Mouse (Mus musculus) cerebral cortex, adult 2 months (tissue): ENCODE measurements around the gene Cnnm2.

Source experiments
- WGBS: fragments of 180-500 bp; shearing (Covaris S2); methylation state at CpG from one replicate; pipeline ENCODE4 v1.1.7; 2018; 5-methylcytosine and 5-hydroxymethylcytosine counted together

Cnnm2 gene

GRCm38 (mm10) chr19:46799903-46800583 lies 38.6 kb downstream of the Cnnm2 start:
- WGBS = 74% methylated on average over 4 of the region's 4 CpGs

GRCm38 (mm10) chr19:46801492-46801891 lies 40.1 kb downstream of the Cnnm2 start:
- 94% methylated on average over 7 of the region's 7 CpGs for WGBS

GRCm38 (mm10) chr19:46802306-46802705 lies 40.9 kb downstream of the Cnnm2 start:
- WGBS = 89% methylated on average over 9 of the region's 9 CpGs

GRCm38 (mm10) chr19:46803732-46804131 lies 42.3 kb downstream of the Cnnm2 start:
- 70% methylated on average over 2 of the region's 2 CpGs for WGBS

GRCm38 (mm10) chr19:46804751-46805150 lies 43.4 kb downstream of the Cnnm2 start:
- WGBS = 61% methylated on average over 6 of the region's 6 CpGs

- 84% methylated on average over 9 of the region's 9 CpGs for WGBS
Observed at GRCm38 (mm10) chr19:46805933-46806688, 44.7 kb downstream of the Cnnm2 start.

- 96% methylated on average over 5 of the region's 5 CpGs for WGBS
Observed at GRCm38 (mm10) chr19:46808261-46808660, 46.9 kb downstream of the Cnnm2 start.

GRCm38 (mm10) chr19:46809031-46809430 lies 47.6 kb downstream of the Cnnm2 start:
- 80% methylated on average over 5 of the region's 5 CpGs for WGBS

- 70% methylated on average over 7 of the region's 7 CpGs for whole genome bisulfite sequencing
Observed at GRCm38 (mm10) chr19:46819276-46819675, 57.9 kb downstream of the Cnnm2 start.

GRCm38 (mm10) chr19:46822491-46822890 lies 61.1 kb downstream of the Cnnm2 start:
- WGBS = 67% methylated on average over 4 of the region's 4 CpGs

GRCm38 (mm10) chr19:46823759-46824158 lies 62.4 kb downstream of the Cnnm2 start:
- 37% methylated on average over 5 of the region's 5 CpGs for WGBS

- WGBS = 84% methylated on average over 7 of the region's 7 CpGs
Observed at GRCm38 (mm10) chr19:46824867-46825266, 63.5 kb downstream of the Cnnm2 start.

- 79% methylated on average over 5 of the region's 5 CpGs for WGBS
Observed at GRCm38 (mm10) chr19:46827654-46828165, 66.3 kb downstream of the Cnnm2 start.

GRCm38 (mm10) chr19:46828961-46829360 lies 67.6 kb downstream of the Cnnm2 start:
- WGBS = 48% methylated on average over 3 of the region's 3 CpGs

GRCm38 (mm10) chr19:46831381-46831780 lies 70.0 kb downstream of the Cnnm2 start:
- WGBS = 58% methylated on average over 9 of the region's 9 CpGs

- 47% methylated on average over 5 of the region's 5 CpGs for WGBS
Observed at GRCm38 (mm10) chr19:46834301-46834700, 72.9 kb downstream of the Cnnm2 start.

GRCm38 (mm10) chr19:46835339-46835738 lies 73.9 kb downstream of the Cnnm2 start:
- whole genome bisulfite sequencing = 86% methylated on average over 4 of the region's 4 CpGs

- 80% methylated on average over 3 of the region's 3 CpGs for WGBS
Observed at GRCm38 (mm10) chr19:46836085-46836484, 74.7 kb downstream of the Cnnm2 start.

- WGBS = 61% methylated on average over 11 of the region's 11 CpGs
Observed at GRCm38 (mm10) chr19:46837290-46838079, 76.1 kb downstream of the Cnnm2 start.

- WGBS = 92% methylated on average over 4 of the region's 4 CpGs
Observed at GRCm38 (mm10) chr19:46841016-46841415, 79.6 kb downstream of the Cnnm2 start.

GRCm38 (mm10) chr19:46843030-46843429 lies 81.6 kb downstream of the Cnnm2 start:
- 39% methylated on average over 2 of the region's 2 CpGs for WGBS

- WGBS = 78% methylated on average over 7 of the region's 7 CpGs
Observed at GRCm38 (mm10) chr19:46846056-46846455, 84.7 kb downstream of the Cnnm2 start.
